Mouse (Mus musculus) left cerebral cortex, postnatal 25 days (tissue): ENCODE results near the gene Arl2. TPM values are rescaled to one million over a fixed set of nuclear protein-coding genes. Genes with fewer than 3 reads are reported as not detected.
"Not testable (repeated sequence)": the region's sequence is repeated elsewhere in the genome, so short reads cannot be mapped to it uniquely, and the experiment has no call there.

ENCODE experiments used
- DNase-seq, 2 experiments: peaks; one replicate each; pipeline ENCODE4 v3.0.0; 2022; ENCODE audit warnings: low spot score in 2 of 2, mixed read lengths in 1 of 2
- intact Hi-C: fragments of 180-260 bp; cut with DNase I; formaldehyde crosslinking; loops from one replicate; pipeline ENCODE4 v1.15.1; 2025
- total RNA-seq, 2 experiments: library from RNA; stranded (reverse); gene quantifications; 2 replicates each; pipeline ENCODE4 v1.2.3; 2021

The Arl2 gene
- 10 to 100 TPM; 71.5 to 76.8 TPM for total RNA-seq

- peak; percentile 83 to 92 for DNase-seq
- intact Hi-C loops, result loop anchor here (1.0 to 5.0 kb wide), 2 partner anchors 95 to 191 kb away; partner anchors contain the start of gene Men1
These were observed at the start of gene Arl2 for GRCm38 (mm10) chr19:6141394-6141749. Gene Arl2 (minus strand): TSS chr19:6141548.

- DNase-seq, result no peak
These were observed 42.8 kb upstream of the Arl2 start, which contains the start of gene Majin for GRCm38 (mm10) chr19:6184131-6184530. Gene Majin (plus strand): TSS chr19:6184388.

GRCm38 (mm10) chr19:6182534-6182933 is 41.2 kb upstream of the Arl2 start:
- intact Hi-C loops, result no loop called here
- peak in 1 of 2 experiments; percentile 31 for DNase-seq

More at GRCm38 (mm10) chr19:6184131-6184530, 42.8 kb upstream of the Arl2 start, which contains the start of gene Majin:
- intact Hi-C loops, result no loop called here

- intact Hi-C loops, result no loop called here
- DNase-seq, result no peak
These were observed 40.3 kb upstream of the Arl2 start for GRCm38 (mm10) chr19:6181629-6182028.

- DNase-seq, result no peak
- intact Hi-C loops, result no loop called here
These were observed 37.4 kb upstream of the Arl2 start for GRCm38 (mm10) chr19:6178775-6179174.

- DNase-seq, result no peak
- intact Hi-C loops, result no loop called here
These were observed 33.4 kb upstream of the Arl2 start for GRCm38 (mm10) chr19:6174771-6175170.

GRCm38 (mm10) chr19:6171215-6171614 is 29.9 kb upstream of the Arl2 start:
- no peak for DNase-seq
- intact Hi-C loops, result no loop called here

GRCm38 (mm10) chr19:6166750-6167149 is 25.4 kb upstream of the Arl2 start:
- intact Hi-C loops, result loop anchor here (5.0 kb wide), 1 partner anchor 41 kb away; no protein-coding TSS in a partner anchor

GRCm38 (mm10) chr19:6163872-6164547 is 22.7 kb upstream of the Arl2 start:
- intact Hi-C loops, result no loop called here

More at GRCm38 (mm10) chr19:6166750-6167149, 25.4 kb upstream of the Arl2 start:
- no peak for DNase-seq

GRCm38 (mm10) chr19:6157220-6157619 is 15.9 kb upstream of the Arl2 start:
- intact Hi-C loops, result no loop called here
- peak in 1 of 2 experiments; percentile 30 for DNase-seq

More at GRCm38 (mm10) chr19:6163872-6164547, 22.7 kb upstream of the Arl2 start:
- peak in 1 of 2 experiments; percentile 14 for DNase-seq

GRCm38 (mm10) chr19:6156372-6156771 is 15.0 kb upstream of the Arl2 start:
- DNase-seq, result no peak
- intact Hi-C loops, result no loop called here

- intact Hi-C loops, result no loop called here
- no peak for DNase-seq
These were observed 13.8 kb upstream of the Arl2 start for GRCm38 (mm10) chr19:6155174-6155573.

GRCm38 (mm10) chr19:6144842-6145241 is 3.5 kb upstream of the Arl2 start:
- no peak for DNase-seq
- intact Hi-C loops, result loop anchor here (5.0 kb wide), 1 partner anchor 187 kb away; the partner anchor contains the start of gene Men1

GRCm38 (mm10) chr19:6140678-6141393 is 512 bp downstream of the Arl2 start, which contains the start of gene Batf2:
Gene Batf2 (plus strand): TSS chr19:6140983.
- peak; percentile 93 to 95 for DNase-seq
- intact Hi-C loops, result loop anchor here (1.0 to 5.0 kb wide), 2 partner anchors 95 to 191 kb away; partner anchors contain the start of gene Men1

GRCm38 (mm10) chr19:6140374-6140677 is 1.0 kb downstream of the Arl2 start:
- no peak for DNase-seq
- intact Hi-C loops, result loop anchor here (5.0 kb wide), 1 partner anchor 192 kb away; the partner anchor contains the start of gene Men1

GRCm38 (mm10) chr19:6139701-6140100 is 1.6 kb downstream of the Arl2 start:
- intact Hi-C loops, result loop anchor here (5.0 kb wide), 1 partner anchor 193 kb away; the partner anchor contains the start of gene Men1
- DNase-seq, result no peak

- intact Hi-C loops, result no loop called here
- DNase-seq, result no peak
These were observed 5.0 kb downstream of the Arl2 start for GRCm38 (mm10) chr19:6136397-6136796.

GRCm38 (mm10) chr19:6133197-6133596 is 8.2 kb downstream of the Arl2 start:
- DNase-seq, intact Hi-C loops: not testable (repeated sequence)

GRCm38 (mm10) chr19:6132171-6132827 is 9.0 kb downstream of the Arl2 start:
- intact Hi-C loops, result no loop called here
- DNase-seq, result no peak
